Mouse (Mus musculus) kidney, postnatal 25 days (tissue): ENCODE data around the gene Syn3.
"Not testable (repeated sequence)": the region's sequence is repeated elsewhere in the genome, so short reads cannot be mapped to it uniquely, and the experiment has no call there.

Experiments used
- DNase-seq, 2 experiments: peaks; one replicate each; pipeline ENCODE4 v3.0.0; 2021; ENCODE audit warnings: mixed read lengths in 2 of 2

Syn3 gene

GRCm38 (mm10) chr10:86030743-86031142, 468.0 kb downstream of the Syn3 start:
- DNase-seq: no peak

GRCm38 (mm10) chr10:86026807-86027206, 471.9 kb downstream of the Syn3 start:
- not testable (repeated sequence) for DNase-seq

- no peak for DNase-seq
Observed at GRCm38 (mm10) chr10:86026354-86026753, 472.3 kb downstream of the Syn3 start.

DNA sequence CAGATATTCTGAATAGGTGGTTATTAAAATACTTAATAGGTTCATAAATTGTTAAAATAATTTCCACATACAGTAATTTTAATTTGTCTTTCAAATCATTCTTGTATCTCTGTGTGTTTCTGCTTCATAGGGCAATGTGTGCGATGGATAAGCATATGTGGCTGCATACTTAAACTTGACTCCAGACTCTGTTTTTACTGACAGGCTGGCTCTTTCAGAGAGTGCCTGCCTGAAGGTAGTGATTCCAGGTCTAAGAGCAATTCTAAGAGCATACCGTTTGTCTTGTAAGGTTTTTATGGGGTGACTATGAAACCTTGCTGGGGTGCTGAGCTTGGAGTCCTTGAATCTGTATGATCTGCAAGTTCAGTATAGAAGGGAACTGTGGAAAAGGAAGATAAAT, 472.8 kb downstream of the Syn3 start:
- DNase-seq: no peak

GRCm38 (mm10) chr10:86023149-86023548, 475.5 kb downstream of the Syn3 start:
- DNase-seq: no peak

GRCm38 (mm10) chr10:86022474-86022816, 476.3 kb downstream of the Syn3 start:
- no peak for DNase-seq

GRCm38 (mm10) chr10:86021749-86022473, 476.8 kb downstream of the Syn3 start, which contains the start of gene Fbxo7:
Fbxo7 (plus strand) TSS chr10:86021972.
- DNase-seq: peak; percentile 88 to 94

DNA sequence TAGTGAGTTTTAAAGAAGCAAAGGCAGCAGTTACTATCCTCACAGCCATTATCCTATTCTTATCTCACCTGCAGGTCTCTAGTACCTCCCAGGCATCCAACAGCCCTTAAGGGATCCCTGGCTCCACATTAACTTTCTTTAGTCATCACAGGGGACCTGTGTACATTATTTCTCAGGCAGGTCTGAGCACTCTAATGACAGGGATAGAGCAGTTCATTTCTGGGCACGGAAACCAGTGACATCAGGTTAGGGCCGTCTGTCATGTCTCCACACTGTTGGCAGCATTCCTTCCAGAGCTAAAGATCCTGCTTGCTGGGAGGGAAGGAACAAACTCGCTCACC, 477.3 kb downstream of the Syn3 start:
- DNase-seq: no peak

- no peak for DNase-seq
Observed at GRCm38 (mm10) chr10:86018813-86019212, 479.9 kb downstream of the Syn3 start.

GRCm38 (mm10) chr10:86017781-86018180, 480.9 kb downstream of the Syn3 start:
- no peak for DNase-seq

DNA sequence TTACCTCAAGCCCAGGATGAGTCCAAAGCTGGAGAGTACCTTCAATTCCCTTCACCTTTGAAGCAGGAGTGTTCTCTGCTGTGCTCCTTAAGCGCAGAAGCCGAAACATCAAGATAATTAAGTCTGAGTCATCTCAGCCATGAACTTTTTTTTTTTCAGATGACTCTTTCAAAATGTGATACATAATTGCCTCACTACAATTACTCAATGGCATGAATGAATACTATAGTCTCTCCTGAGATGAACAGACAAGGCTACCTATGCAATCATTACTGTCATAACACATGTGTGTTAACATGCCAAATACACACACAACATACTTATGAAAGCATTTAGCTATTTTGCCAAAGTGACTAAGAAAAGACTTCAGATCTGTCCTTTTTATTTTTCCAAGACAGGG, 486.9 kb downstream of the Syn3 start, which contains the start of gene Bpifc:
Gene Bpifc (minus strand): TSS at position 115 of the 400 bp plus-strand sequence.
- no peak for DNase-seq

- no peak for DNase-seq
Observed at GRCm38 (mm10) chr10:86011172-86011571, 487.5 kb downstream of the Syn3 start.

GRCm38 (mm10) chr10:86010636-86011035, 488.1 kb downstream of the Syn3 start:
- DNase-seq: no peak

DNA sequence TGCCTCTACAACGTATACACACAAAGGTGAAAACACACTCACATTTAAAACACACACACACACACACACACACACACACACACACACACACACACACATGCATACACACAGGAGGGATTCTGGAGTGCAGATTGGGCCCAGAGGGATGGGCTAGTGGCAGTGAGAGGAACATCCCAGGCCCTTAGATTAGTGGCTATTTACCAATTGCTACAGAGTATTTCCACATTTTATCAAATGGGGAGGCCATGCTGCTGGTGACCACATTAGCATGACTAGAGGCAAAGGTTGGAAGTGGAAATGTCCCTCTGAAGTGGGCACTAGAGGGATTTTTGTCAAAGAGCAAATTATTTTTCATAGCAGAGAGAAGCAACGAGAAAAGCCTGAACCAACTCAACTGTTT, 489.0 kb downstream of the Syn3 start:
- DNase-seq: no peak

GRCm38 (mm10) chr10:86006455-86006854, 492.2 kb downstream of the Syn3 start:
- DNase-seq: no peak
